ENCODE assay signal across 8 mouse cellular contexts in the genomic region with DNA sequence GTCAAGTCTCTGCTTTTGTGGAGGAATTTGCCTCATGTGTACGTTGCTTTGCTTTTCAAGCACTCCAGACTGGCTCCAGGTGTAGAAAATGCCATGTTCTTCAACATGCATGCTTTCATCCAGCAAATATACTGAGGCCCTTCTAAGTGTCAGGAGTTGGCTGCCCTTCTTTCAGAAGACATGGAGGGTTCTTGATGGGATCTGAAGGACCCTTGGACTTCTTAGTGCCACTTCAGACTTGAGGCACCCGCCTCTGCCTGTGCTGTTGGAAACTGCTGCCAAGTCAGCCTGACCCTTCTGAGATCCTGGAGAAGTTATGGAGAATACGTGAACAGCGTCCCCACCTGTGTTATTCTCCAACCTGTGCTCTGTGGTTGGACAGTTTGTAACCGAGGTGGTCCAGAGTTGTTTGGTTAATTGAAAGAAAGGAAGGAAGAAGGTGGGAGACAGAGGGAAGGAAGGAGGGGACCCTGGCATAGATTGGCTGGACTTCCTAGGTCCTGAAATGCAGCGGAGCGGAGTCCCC. TPM values are rescaled to one million over a fixed set of nuclear protein-coding genes. Genes with fewer than 3 reads are reported as not detected.
DNase-seq lines count a peak whose midpoint lies in the region; ATAC-seq and TF ChIP-seq lines count a peak whose summit lies in the region.

No protein-coding gene starts in this region.

- DNase-seq in heart, postnatal 36 days: no peak
- peak; percentile 91 for DNase-seq in lung, postnatal 36 days
- DNase-seq in adrenal gland, adult 2 months: no peak
- DNase-seq in right cerebral cortex, postnatal 25 days: no peak
- DNase-seq in right cerebral cortex, postnatal 14 days: no peak

- peak overlapping the region; percentile 51 for H3K4me3 ChIP-seq in heart, embryonic 11.5 days (ENCODE audit: low read depth, low read length)
- H3K4me3 ChIP-seq in cortical plate, adult 2 months (ENCODE audit: insufficient read depth, low read length): peak overlapping the region; percentile 48; the same call in 1 of the 2 replicates
- peak overlapping the region; percentile 71 for H3K4me3 ChIP-seq in intestine, embryonic 16.5 days (ENCODE audit: low read length)

- intact Hi-C loops in heart, postnatal 36 days (cut with DNase I): loop anchor here (5.0 kb wide), 3 partner anchors 41 to 224 kb away; no protein-coding TSS in a partner anchor

- H3K27me3 ChIP-seq in heart, embryonic 11.5 days (ENCODE audit: control insufficient read depth, insufficient read depth, low read length): peaks cover 41% of the 10 kb centered on the region
- H3K27me3 ChIP-seq in intestine, embryonic 16.5 days (replicated peaks; ENCODE audit: control insufficient read depth, insufficient read depth, low read length): no peaks in the 10 kb centered on the region

- H3K4me1 ChIP-seq in heart, embryonic 11.5 days (ENCODE audit: control insufficient read depth, insufficient read depth, low read length): 0 out of 2 replicates have a peak, but pooled peaks cover 3% of the 10 kb centered on the region
- H3K4me1 ChIP-seq in cortical plate, adult 2 months (ENCODE audit: control insufficient read depth, insufficient read depth, low read length): no peaks in the 10 kb centered on the region
- H3K4me1 ChIP-seq in intestine, embryonic 16.5 days (ENCODE audit: control insufficient read depth, insufficient read depth, low read length): peaks cover 7% of the 10 kb centered on the region; the same call in 1 of the 2 replicates

- WGBS in heart, embryonic 11.5 days (ENCODE audit: insufficient replicate concordance): 32% methylated on average over 7 of the region's 7 CpGs
- 41% methylated on average over 7 of the region's 7 CpGs for WGBS in intestine, embryonic 16.5 days

- H3K27ac ChIP-seq in heart, embryonic 11.5 days (ENCODE audit: low read depth, low read length): no peak overlapping the region
- H3K27ac ChIP-seq in cortical plate, adult 2 months (ENCODE audit: insufficient read depth, low read length): no peak overlapping the region
- H3K27ac ChIP-seq in intestine, embryonic 16.5 days (ENCODE audit: low read length): no peak overlapping the region; the same call in 1 of the 2 replicates

- TF ChIP-seq CTCF in cortical plate, adult 2 months (IDR thresholded peaks at IDR 0.05; ENCODE audit: extremely low read depth, insufficient read depth, low read length): no peak

- no peaks in the 10 kb centered on the region for H3K36me3 ChIP-seq in heart, embryonic 11.5 days (ENCODE audit: control insufficient read depth, insufficient read depth, low read length)
- no peaks in the 10 kb centered on the region for H3K36me3 ChIP-seq in intestine, embryonic 16.5 days (ENCODE audit: control insufficient read depth, insufficient read depth, low read length)

- peak overlapping the region; percentile 84 for H3K4me2 ChIP-seq in heart, embryonic 11.5 days
- H3K4me2 ChIP-seq in intestine, embryonic 16.5 days (ENCODE audit: low read depth, low read length): peak overlapping the region; percentile 85

- ATAC-seq in heart, embryonic 11.5 days (replicated peaks; ENCODE audit: insufficient number of reproducible peaks, low FRiP score, low TSS enrichment): no peak
- peak; percentile 22 for ATAC-seq in intestine, embryonic 16.5 days

- H3K9ac ChIP-seq in heart, embryonic 11.5 days (ENCODE audit: low read depth, low read length): no peak overlapping the region; the same call in 1 of the 2 replicates
- H3K9ac ChIP-seq in intestine, embryonic 16.5 days (ENCODE audit: low read depth, low read length): peak overlapping the region; percentile 89

- TF ChIP-seq POLR2A in cortical plate, adult 2 months (IDR thresholded peaks at IDR 0.05; ENCODE audit: extremely low read depth, insufficient read depth, low read length): no peak

- H3K9me3 ChIP-seq in heart, embryonic 11.5 days (replicated peaks; ENCODE audit: control insufficient read depth, low read length): no peaks in the 10 kb centered on the region
- no peaks in the 10 kb centered on the region for H3K9me3 ChIP-seq in intestine, embryonic 16.5 days (ENCODE audit: control insufficient read depth, low read length)

RNA-seq across cellular contexts. Expression of a gene that starts 0.5 kb away (rescaled TPM):
- polyA plus RNA-seq in heart, embryonic 11.5 days (2014; fragmentation: Nextera tagmentation; extraction: Ambion mirVana): 2.8 and 3.7 TPM in 2 replicates
- total RNA-seq in heart, postnatal 36 days (2021): 10 to 100 TPM in 1 of 2 experiments, 1 to 10 TPM in 1; 5.5 to 10.5 TPM
- polyA plus RNA-seq in cortical plate, adult 2 months (2012; rRNA removed): 5.2 and 6.8 TPM in 2 replicates
- polyA plus RNA-seq in intestine, embryonic 16.5 days (2015; fragmentation: Nextera tagmentation; extraction: Ambion mirVana): 9.5 and 12.4 TPM in 2 replicates
- total RNA-seq in adrenal gland, adult 2 months (2021): 10 to 100 TPM in 1 of 2 experiments, 1 to 10 TPM in 1; 9.5 to 10.0 TPM
- polyA plus RNA-seq in adrenal gland, adult 2 months (2012; rRNA removed): 17.8 and 18.3 TPM in 2 replicates
